ENCODE assay signal across 26 mouse cellular contexts in the genomic region with DNA sequence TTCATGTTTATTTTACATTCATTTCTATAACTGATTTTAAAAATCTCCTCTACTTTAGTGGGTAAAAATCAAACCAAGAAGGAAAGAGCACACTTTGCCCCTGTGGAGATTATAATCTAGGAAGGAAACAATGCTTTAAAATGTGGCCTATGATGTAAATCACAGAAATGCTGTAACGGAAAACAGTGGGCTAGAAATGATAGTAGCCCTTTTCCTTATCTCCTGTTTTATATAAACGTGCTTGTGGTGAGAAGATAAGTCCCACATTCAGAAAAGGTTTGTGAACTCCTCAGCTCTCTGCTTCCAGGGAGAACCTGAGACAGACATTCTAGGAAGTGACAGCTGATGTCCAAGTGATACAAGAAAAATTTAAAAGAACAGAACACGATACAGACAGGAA.
"Had no signal": no experiment of that assay in that cellular context is flagged by ENCODE, and none has a peak within 500 bp of the region (broad histone marks: within the 10 kb centered on the region; RNA-seq: fewer than 3 reads in every experiment).

No protein-coding gene starts in this region.

- H3K9me3 ChIP-seq: heart, embryonic 10.5 days; heart, embryonic 12.5 days; hindbrain, embryonic 10.5 days; hindbrain, embryonic 12.5 days; kidney, embryonic 15.5 days; limb, embryonic 10.5 days; limb, embryonic 12.5 days; liver, embryonic 13.5 days had no signal

- H3K36me3 ChIP-seq: heart, embryonic 10.5 days; heart, embryonic 12.5 days; hindbrain, embryonic 10.5 days; hindbrain, embryonic 12.5 days; kidney, embryonic 15.5 days; limb, embryonic 10.5 days; limb, embryonic 12.5 days; liver, embryonic 13.5 days had no signal

- H3K4me1 ChIP-seq: heart, embryonic 10.5 days; heart, embryonic 12.5 days; kidney, embryonic 15.5 days; limb, embryonic 10.5 days; limb, embryonic 12.5 days; liver, embryonic 13.5 days had no signal

- H3K9ac ChIP-seq: heart, embryonic 12.5 days; hindbrain, embryonic 12.5 days; hindbrain, embryonic 14.5 days; kidney, embryonic 15.5 days; limb, embryonic 12.5 days; liver, embryonic 13.5 days had no signal

- H3K27ac ChIP-seq: gastrocnemius, adult 2 months; heart, embryonic 10.5 days; hindbrain, embryonic 10.5 days; hindbrain, embryonic 12.5 days; hindbrain, embryonic 14.5 days; kidney, embryonic 15.5 days; kidney, postnatal 0 days; layer of hippocampus, adult 2 months; limb, embryonic 10.5 days; limb, embryonic 12.5 days; liver, embryonic 13.5 days had no signal

- ATAC-seq: hindbrain, embryonic 16.5 days had no signal

- DNase-seq: gastrocnemius, adult 2 months; gastrocnemius, postnatal 10 days; gastrocnemius, postnatal 25 days; heart, adult 18-20 months; heart, postnatal 10 days; heart, postnatal 4 days; kidney, adult 11 months; kidney, adult 2 months; kidney, adult 9 months; kidney, postnatal 25 days; kidney, postnatal 4 days; layer of hippocampus, adult 9-11 months; layer of hippocampus, postnatal 36 days; liver; liver, embryonic 13.5 days had no signal

- H3K4me3 ChIP-seq: gastrocnemius, adult 2 months; heart, embryonic 10.5 days; heart, embryonic 12.5 days; hindbrain, embryonic 10.5 days; hindbrain, embryonic 12.5 days; kidney, embryonic 15.5 days; layer of hippocampus, adult 2 months; limb, embryonic 10.5 days; limb, embryonic 12.5 days; liver, embryonic 13.5 days had no signal

- H3K27me3 ChIP-seq: heart, embryonic 12.5 days; hindbrain, embryonic 12.5 days; kidney, embryonic 15.5 days; limb, embryonic 12.5 days; liver, embryonic 13.5 days had no signal
